In the genomic region with DNA sequence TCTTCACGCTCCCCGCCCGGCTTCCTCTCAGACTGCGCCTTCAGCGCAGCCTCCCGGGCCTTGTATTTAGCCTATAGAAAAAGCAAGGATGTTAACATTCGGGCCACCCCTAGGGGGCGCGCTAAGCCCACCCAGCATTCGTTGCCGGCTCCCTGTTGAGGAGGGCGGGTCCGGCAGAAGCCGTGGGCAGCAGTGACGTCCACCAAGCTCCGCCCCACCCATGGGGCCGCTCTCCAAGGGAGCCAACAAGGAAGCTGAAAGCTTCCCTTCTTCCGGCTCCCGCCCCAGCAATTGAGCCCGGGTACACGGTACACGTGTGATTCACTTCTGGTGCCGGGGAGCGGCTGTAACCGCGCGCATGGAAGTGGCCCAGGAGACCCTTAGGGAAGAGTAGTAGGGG, we compare ENCODE assay signal across 8 mouse cellular contexts. TPM values are rescaled to one million over a fixed set of nuclear protein-coding genes. Genes with fewer than 3 reads are reported as not detected.
DNase-seq lines count a peak whose midpoint lies in the region; ATAC-seq and TF ChIP-seq lines count a peak whose summit lies in the region.

No protein-coding gene starts in this region.

- H3K9ac ChIP-seq in forebrain, embryonic 11.5 days (ENCODE audit: low read length): peak overlapping the region; percentile 52
- peak overlapping the region; percentile 63 for H3K9ac ChIP-seq in heart, embryonic 16.5 days (ENCODE audit: low read length)
- H3K9ac ChIP-seq in liver, embryonic 14.5 days (replicated peaks): peak overlapping the region; percentile 55
- 0 out of 2 replicates have a peak overlapping the region, but pooled peaks have one; percentile 20 for H3K9ac ChIP-seq in stomach, embryonic 15.5 days

- peak overlapping the region; percentile 65 for H3K4me2 ChIP-seq in forebrain, embryonic 11.5 days (ENCODE audit: low read depth, low read length, severe bottlenecking)
- H3K4me2 ChIP-seq in heart, embryonic 16.5 days (ENCODE audit: low read depth, low read length): peak overlapping the region; percentile 82
- peak overlapping the region; percentile 84 for H3K4me2 ChIP-seq in liver, embryonic 14.5 days (ENCODE audit: low read depth)
- H3K4me2 ChIP-seq in stomach, embryonic 15.5 days: peak overlapping the region; percentile 72

- peak; percentile 50 for TF ChIP-seq EP300 in liver, embryonic 14.5 days (IDR thresholded peaks at IDR 0.05; ENCODE audit: low read depth)

- H3K9me3 ChIP-seq in E14TG2a.4 (ENCODE audit: low read length): no peaks in the 10 kb centered on the region
- no peaks in the 10 kb centered on the region for H3K9me3 ChIP-seq in forebrain, embryonic 11.5 days (ENCODE audit: control insufficient read depth, low read length)
- H3K9me3 ChIP-seq in heart, embryonic 16.5 days (replicated peaks; ENCODE audit: control insufficient read depth, low read length): no peaks in the 10 kb centered on the region
- H3K9me3 ChIP-seq in liver, embryonic 14.5 days (ENCODE audit: control insufficient read depth, low read length): no peaks in the 10 kb centered on the region
- no peaks in the 10 kb centered on the region for H3K9me3 ChIP-seq in stomach, embryonic 15.5 days

- TF ChIP-seq CTCF in E14TG2a.4 (conservative IDR thresholded peaks at IDR 0.05; ENCODE audit: low read length): peak; percentile 86
- peak; percentile 99 for TF ChIP-seq CTCF in liver, embryonic 14.5 days (IDR thresholded peaks at IDR 0.05; ENCODE audit: low read depth)

- under 1% methylated on average over 27 of the region's 27 CpGs for WGBS in forebrain, embryonic 11.5 days
- under 1% methylated on average over 27 of the region's 27 CpGs for WGBS in heart, embryonic 16.5 days
- WGBS in liver, embryonic 14.5 days (ENCODE audit: insufficient replicate concordance): under 1% methylated on average over 27 of the region's 27 CpGs
- under 1% methylated on average over 27 of the region's 27 CpGs for WGBS in stomach, embryonic 15.5 days

- no peaks in the 10 kb centered on the region for H3K27me3 ChIP-seq in E14TG2a.4 (ENCODE audit: insufficient read depth, low read length)
- no peaks in the 10 kb centered on the region for H3K27me3 ChIP-seq in forebrain, embryonic 11.5 days (ENCODE audit: control insufficient read depth, insufficient read depth, low read length)
- no peaks in the 10 kb centered on the region for H3K27me3 ChIP-seq in heart, embryonic 16.5 days (ENCODE audit: control insufficient read depth, insufficient read depth, low read length)
- no peaks in the 10 kb centered on the region for H3K27me3 ChIP-seq in liver, embryonic 14.5 days (ENCODE audit: control insufficient read depth, insufficient read depth, low read length)
- H3K27me3 ChIP-seq in stomach, embryonic 15.5 days (replicated peaks): no peaks in the 10 kb centered on the region

- peaks cover 89% of the 10 kb centered on the region for H3K36me3 ChIP-seq in E14TG2a.4 (ENCODE audit: insufficient read depth, low read length)
- H3K36me3 ChIP-seq in forebrain, embryonic 11.5 days (ENCODE audit: control insufficient read depth, insufficient read depth, low read length): peaks cover 9% of the 10 kb centered on the region
- peaks cover 42% of the 10 kb centered on the region for H3K36me3 ChIP-seq in heart, embryonic 16.5 days (ENCODE audit: control insufficient read depth, insufficient read depth)
- H3K36me3 ChIP-seq in liver, embryonic 14.5 days (replicated peaks; ENCODE audit: control insufficient read depth, insufficient read depth, low read depth): peaks cover 62% of the 10 kb centered on the region
- peaks cover 43% of the 10 kb centered on the region for H3K36me3 ChIP-seq in stomach, embryonic 15.5 days

- H3K27ac ChIP-seq in forebrain, embryonic 11.5 days (ENCODE audit: low read depth, low read length): peak overlapping the region; percentile 39; the same call in 1 of the 2 replicates
- H3K27ac ChIP-seq in heart, embryonic 16.5 days (ENCODE audit: low read length): peak overlapping the region; percentile 78
- H3K27ac ChIP-seq in liver, embryonic 14.5 days: peak overlapping the region; percentile 63
- peak overlapping the region; percentile 70 for H3K27ac ChIP-seq in stomach, embryonic 15.5 days

- H3K4me1 ChIP-seq in E14TG2a.4 (replicated peaks; ENCODE audit: low read depth, low read length): peaks cover 95% of the 10 kb centered on the region
- H3K4me1 ChIP-seq in forebrain, embryonic 11.5 days (replicated peaks; ENCODE audit: control insufficient read depth, insufficient read depth, low read length): peaks cover 16% of the 10 kb centered on the region
- H3K4me1 ChIP-seq in heart, embryonic 16.5 days (ENCODE audit: control insufficient read depth, insufficient read depth, low read length): peaks cover 22% of the 10 kb centered on the region
- peaks cover 10 to 12% of the 10 kb centered on the region in 2 experiments for H3K4me1 ChIP-seq in liver, embryonic 14.5 days (replicated peaks; ENCODE audit: control insufficient read depth in 2 of 2, insufficient read depth in 2 of 2, low read length in 1 of 2)
- peaks cover 28% of the 10 kb centered on the region for H3K4me1 ChIP-seq in stomach, embryonic 15.5 days

- ATAC-seq in forebrain, embryonic 11.5 days (replicated peaks; ENCODE audit: low FRiP score): peak; percentile 88
- peak; percentile 96 for ATAC-seq in heart, embryonic 16.5 days (replicated peaks; ENCODE audit: extremely low read depth, insufficient read depth, low FRiP score)
- ATAC-seq in liver, embryonic 14.5 days (ENCODE audit: insufficient read depth): peak; percentile 93
- ATAC-seq in stomach, embryonic 15.5 days (ENCODE audit: insufficient read depth, low FRiP score, low read depth): peak; percentile 95

- DNase-seq in c-Kit-positive CD71-positive TER-119-negative erythroid progenitor cells, embryonic 14.5 days (ENCODE audit: low read depth): peak; percentile 96
- peak; percentile 99 for DNase-seq in forebrain, embryonic 11.5 days (ENCODE audit: low spot score)
- peak; percentile 96 to 98 for DNase-seq in kidney, postnatal 25 days
- peak; percentile 93 to 96 (median 95) for DNase-seq in liver, embryonic 14.5 days (ENCODE audit: low read depth in 3 of 3, low spot score in 3 of 3)
- peak; percentile 99 for DNase-seq in neural tube, embryonic 10.5 days (ENCODE audit: extremely low spot score, low spot score)

- peak overlapping the region; percentile 80 for H3K4me3 ChIP-seq in E14TG2a.4 (replicated peaks; ENCODE audit: low read length)
- peak overlapping the region; percentile 28 for H3K4me3 ChIP-seq in forebrain, embryonic 11.5 days (ENCODE audit: low read depth, low read length)
- peak overlapping the region; percentile 57 for H3K4me3 ChIP-seq in heart, embryonic 16.5 days (ENCODE audit: low read length)
- H3K4me3 ChIP-seq in liver, embryonic 14.5 days (ENCODE audit: insufficient read depth in 1 of 2, low read depth in 2 of 2, low read length in 2 of 2): peak overlapping the region; percentile 49 to 57
- peak overlapping the region; percentile 44 for H3K4me3 ChIP-seq in stomach, embryonic 15.5 days (replicated peaks)

RNA-seq across cellular contexts. Expression of a gene that starts 10.6 kb away (rescaled TPM):
- 109 and 111 TPM in 2 replicates for polyA plus RNA-seq in forebrain, embryonic 11.5 days (2014; fragmentation: Nextera tagmentation; extraction: Ambion mirVana)
- 57.8 and 58.9 TPM in 2 replicates for polyA plus RNA-seq in heart, embryonic 16.5 days (2015; fragmentation: Nextera tagmentation; extraction: Ambion mirVana)
- 19.9 and 34.7 TPM in 2 replicates for polyA plus RNA-seq in liver, embryonic 14.5 days (2012; rRNA removed)
- polyA plus RNA-seq in liver, embryonic 14.5 days (2014; fragmentation: Nextera tagmentation; extraction: Ambion mirVana): 42.5 and 48.8 TPM in 2 replicates
- 82.7 and 83.0 TPM in 2 replicates for polyA plus RNA-seq in stomach, embryonic 15.5 days (2015; fragmentation: Nextera tagmentation; extraction: Ambion mirVana)

RNA-seq across cellular contexts. Expression of a gene that starts 12.5 kb away (rescaled TPM):
- 20.8 and 21.7 TPM in 2 replicates for polyA plus RNA-seq in forebrain, embryonic 11.5 days (2014; fragmentation: Nextera tagmentation; extraction: Ambion mirVana)
- 7.1 and 9.1 TPM in 2 replicates for polyA plus RNA-seq in heart, embryonic 16.5 days (2015; fragmentation: Nextera tagmentation; extraction: Ambion mirVana)
- 11.0 and 11.6 TPM in 2 replicates for polyA plus RNA-seq in liver, embryonic 14.5 days (2012; rRNA removed)
- 3.6 and 4.7 TPM in 2 replicates for polyA plus RNA-seq in liver, embryonic 14.5 days (2014; fragmentation: Nextera tagmentation; extraction: Ambion mirVana)
- 14.5 and 14.8 TPM in 2 replicates for polyA plus RNA-seq in stomach, embryonic 15.5 days (2015; fragmentation: Nextera tagmentation; extraction: Ambion mirVana)

RNA-seq across cellular contexts. Expression of a gene that starts 24.2 kb away (rescaled TPM):
- polyA plus RNA-seq in forebrain, embryonic 11.5 days (2014; fragmentation: Nextera tagmentation; extraction: Ambion mirVana): 50.0 and 58.5 TPM in 2 replicates
- polyA plus RNA-seq in heart, embryonic 16.5 days (2015; fragmentation: Nextera tagmentation; extraction: Ambion mirVana): 42.6 and 44.9 TPM in 2 replicates
- polyA plus RNA-seq in liver, embryonic 14.5 days (2012; rRNA removed): 19.1 and 19.8 TPM in 2 replicates
- 19.3 and 24.7 TPM in 2 replicates for polyA plus RNA-seq in liver, embryonic 14.5 days (2014; fragmentation: Nextera tagmentation; extraction: Ambion mirVana)
- 47.8 and 51.9 TPM in 2 replicates for polyA plus RNA-seq in stomach, embryonic 15.5 days (2015; fragmentation: Nextera tagmentation; extraction: Ambion mirVana)

RNA-seq across cellular contexts. Expression of a gene that starts 40.4 kb away (rescaled TPM):
- polyA plus RNA-seq in forebrain, embryonic 11.5 days (2014; fragmentation: Nextera tagmentation; extraction: Ambion mirVana): not detected in 2 replicates
- 0.08 and 0.09 TPM in 2 replicates for polyA plus RNA-seq in heart, embryonic 16.5 days (2015; fragmentation: Nextera tagmentation; extraction: Ambion mirVana)
- 0.39 and 0.44 TPM in 2 replicates for polyA plus RNA-seq in liver, embryonic 14.5 days (2012; rRNA removed)
- polyA plus RNA-seq in liver, embryonic 14.5 days (2014; fragmentation: Nextera tagmentation; extraction: Ambion mirVana): 0.05 and 0.08 TPM in 2 replicates
- polyA plus RNA-seq in stomach, embryonic 15.5 days (2015; fragmentation: Nextera tagmentation; extraction: Ambion mirVana): 0.09 TPM in 1 of 2 replicates, not detected in the other

RNA-seq across cellular contexts. Expression of a gene that starts 57.0 kb away (rescaled TPM):
- 33.8 and 36.8 TPM in 2 replicates for polyA plus RNA-seq in forebrain, embryonic 11.5 days (2014; fragmentation: Nextera tagmentation; extraction: Ambion mirVana)
- 14.9 TPM in 2 replicates for polyA plus RNA-seq in heart, embryonic 16.5 days (2015; fragmentation: Nextera tagmentation; extraction: Ambion mirVana)
- 570 and 632 TPM in 2 replicates for polyA plus RNA-seq in liver, embryonic 14.5 days (2012; rRNA removed)
- 606 and 703 TPM in 2 replicates for polyA plus RNA-seq in liver, embryonic 14.5 days (2014; fragmentation: Nextera tagmentation; extraction: Ambion mirVana)
- polyA plus RNA-seq in stomach, embryonic 15.5 days (2015; fragmentation: Nextera tagmentation; extraction: Ambion mirVana): 31.8 and 68.8 TPM in 2 replicates

Comparison
In these comparisons a context has a peak if more than half of its experiments do, and no peak if none do; other contexts are left out.
1. Peak in every context shown above with its lines: DNase-seq, ATAC-seq, H3K4me3 ChIP-seq and H3K27ac ChIP-seq.
2. H3K4me3 ChIP-seq: peak in every context shown above with its lines; median percentile 80 in E14TG2a.4; 57 in heart, embryonic 16.5 days; 53 in liver, embryonic 14.5 days; 44 in stomach, embryonic 15.5 days; 28 in forebrain, embryonic 11.5 days.